Mouse (Mus musculus): Measurements from ENCODE around the gene Sirt7. TPM values are rescaled to one million over a fixed set of nuclear protein-coding genes. Genes with fewer than 3 reads are reported as not detected.
"Not testable (repeated sequence)": the region's sequence is repeated elsewhere in the genome, so short reads cannot be mapped to it uniquely, and the experiment has no call there.

Sirt7 gene
- polyA plus RNA-seq, 1 experiment, result 72.2 TPM

DNA sequence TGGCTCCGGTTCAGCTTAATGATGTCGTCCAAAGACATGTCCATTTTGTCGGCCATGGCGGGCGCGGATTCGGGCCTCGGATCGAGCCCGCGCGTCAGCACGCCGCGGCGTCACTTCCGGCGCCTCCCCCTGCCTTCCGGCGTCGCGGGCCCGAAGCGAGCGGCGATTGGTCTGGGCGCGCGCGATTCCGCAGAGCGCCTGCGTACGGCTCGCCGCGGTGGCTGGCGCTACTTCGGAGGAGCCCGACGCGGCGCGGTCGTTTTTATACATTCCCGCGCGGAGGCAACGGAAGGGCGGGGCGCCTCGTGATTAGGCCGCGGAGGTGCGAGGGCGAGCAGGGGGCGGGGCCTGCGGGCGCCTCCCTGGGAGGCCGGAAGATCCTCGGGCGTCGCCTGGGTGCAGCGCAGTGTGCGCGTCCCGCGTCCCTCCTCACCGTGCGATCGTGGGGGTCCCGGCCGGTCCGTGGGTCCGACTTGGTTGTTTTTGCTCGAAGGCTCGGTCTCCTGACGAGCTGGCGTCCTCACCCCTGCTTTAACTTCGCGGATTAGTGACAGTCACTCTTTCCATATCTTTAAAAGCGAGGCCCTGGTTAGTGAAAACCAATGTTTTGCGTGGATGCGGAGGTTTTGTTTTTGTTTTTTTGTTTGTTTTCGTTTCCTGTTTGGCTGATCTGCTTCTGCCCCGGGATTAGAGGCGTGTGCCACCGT lies 26.6 kb downstream of the Sirt7 start, which contains the start of the genes Alyref and Anapc11:
Gene Alyref, minus strand, starts transcription at position 83 of the 707 bp plus-strand sequence.
Gene Anapc11, plus strand, starts transcription at position 139 of the 707 bp plus-strand sequence.
- DNase-seq, result peak; percentile 96
- H3K4me3 ChIP-seq (ENCODE audit: insufficient read depth, low read depth, low read length), result peak within 1 kb of the TSS; percentile 73
- peaks cover 16% of the 10 kb centered on the region for H3K4me1 ChIP-seq (ENCODE audit: control insufficient read depth, insufficient read depth, low read length)
- under 1% methylated on average over 88 of the region's 88 CpGs for WGBS
- no peaks in the 10 kb centered on the region for H3K27me3 ChIP-seq (replicated peaks; ENCODE audit: control insufficient read depth, insufficient read depth, low read length)
- TF ChIP-seq POLR2A (IDR thresholded peaks at IDR 0.05; ENCODE audit: low read depth, low read length) (peak; percentile 9), CTCF (conservative IDR thresholded peaks at IDR 0.05; ENCODE audit: insufficient read depth, insufficient read length, low read depth, low read length) (no peak)
- peak within 1 kb of the TSS; percentile 69 for H3K27ac ChIP-seq (ENCODE audit: insufficient read depth, low read depth, low read length)
- peaks cover 4% of the 10 kb centered on the region; the same call in 1 of the 2 replicates for H3K36me3 ChIP-seq (ENCODE audit: control insufficient read depth, insufficient read depth, low read length)

DNA sequence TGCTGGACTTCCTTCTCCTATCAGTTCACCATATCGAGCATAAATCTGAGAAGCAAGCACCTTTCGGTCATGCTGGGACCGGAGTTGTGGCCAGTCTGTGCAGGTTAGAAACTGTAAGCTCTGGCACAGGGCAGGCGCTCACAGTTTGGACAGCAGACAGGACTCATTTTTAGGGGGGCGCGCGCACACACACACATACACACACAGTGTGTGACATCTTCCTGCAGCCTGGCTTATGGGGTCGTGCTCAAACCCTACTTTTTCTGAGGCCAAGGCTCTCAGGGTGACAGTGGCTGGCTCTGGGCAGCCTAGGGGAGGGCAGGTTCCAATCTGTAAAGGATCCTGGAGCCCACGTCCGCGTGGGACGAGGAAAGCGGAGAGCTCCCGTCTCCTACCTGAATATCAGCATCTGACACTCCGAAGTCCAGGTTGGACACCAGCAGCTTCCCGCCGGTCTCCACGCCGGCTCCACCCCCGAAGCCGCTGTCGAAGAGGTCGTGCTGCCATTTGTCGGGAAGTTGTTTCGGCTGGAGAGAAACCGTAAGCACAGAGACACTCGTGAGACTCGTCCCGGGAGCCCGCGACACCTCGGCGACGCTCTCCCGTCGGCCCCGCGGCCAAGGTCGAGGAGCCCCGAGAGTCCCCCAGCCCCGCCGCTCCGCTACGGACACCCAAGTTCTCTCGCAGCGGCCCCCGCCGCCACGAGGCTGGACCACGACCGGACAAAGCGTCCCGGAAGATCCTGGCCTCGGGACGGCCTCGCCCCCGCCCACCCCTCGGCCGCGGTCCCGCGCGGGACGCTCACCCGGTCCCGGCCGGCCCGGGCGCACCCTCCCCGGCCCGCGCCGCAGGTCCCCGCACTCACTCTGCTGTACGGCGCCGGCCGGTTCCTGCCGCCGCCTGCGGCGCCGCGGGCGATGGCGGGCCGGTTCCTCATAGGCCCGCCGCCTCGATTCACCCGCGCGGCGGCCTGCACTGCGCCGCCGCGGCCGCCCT lies 27.5 kb downstream of the Sirt7 start:
- peaks cover 4% of the 10 kb centered on the region; the same call in 1 of the 2 replicates for H3K36me3 ChIP-seq (ENCODE audit: control insufficient read depth, insufficient read depth, low read length)
- 3% methylated on average over 98 of the region's 99 CpGs for WGBS
- DNase-seq, result peak; percentile 50
- peaks cover 16% of the 10 kb centered on the region for H3K4me1 ChIP-seq (ENCODE audit: control insufficient read depth, insufficient read depth, low read length)
- TF ChIP-seq POLR2A (IDR thresholded peaks at IDR 0.05; ENCODE audit: low read depth, low read length) (no peak), CTCF (conservative IDR thresholded peaks at IDR 0.05; ENCODE audit: insufficient read depth, insufficient read length, low read depth, low read length) (no peak)
- H3K27me3 ChIP-seq (replicated peaks; ENCODE audit: control insufficient read depth, insufficient read depth, low read length), result no peaks in the 10 kb centered on the region
- no peak overlapping the region; the same call in 1 of the 2 replicates for H3K27ac ChIP-seq (ENCODE audit: insufficient read depth, low read depth, low read length)
- peak overlapping the region; percentile 55 for H3K4me3 ChIP-seq (ENCODE audit: insufficient read depth, low read depth, low read length)

DNA sequence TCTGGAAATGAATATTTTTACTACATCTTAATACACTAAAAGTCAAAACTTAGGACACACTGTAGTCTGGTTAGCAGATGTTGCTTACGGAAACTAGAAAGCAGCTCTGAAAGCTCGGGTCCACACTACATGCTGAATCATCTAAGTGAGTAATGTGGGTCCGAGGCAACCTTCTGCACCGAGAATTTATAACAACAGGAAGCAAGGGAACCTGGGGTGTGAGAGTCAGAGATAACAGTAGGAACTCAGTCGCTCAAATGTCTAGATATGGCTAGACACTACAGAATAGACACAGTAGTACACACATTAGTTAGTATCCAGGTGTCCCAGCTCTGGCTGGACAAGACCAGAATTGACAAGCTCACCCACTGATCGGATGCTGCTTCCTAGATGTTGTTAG lies 36.5 kb downstream of the Sirt7 start:
- no peaks in the 10 kb centered on the region for H3K4me1 ChIP-seq (ENCODE audit: control insufficient read depth, insufficient read depth, low read length)
- no peak for TF ChIP-seq POLR2A (IDR thresholded peaks at IDR 0.05; ENCODE audit: low read depth, low read length)
- TF ChIP-seq CTCF (conservative IDR thresholded peaks at IDR 0.05; ENCODE audit: insufficient read depth, insufficient read length, low read depth, low read length), result no peak
- DNase-seq, result no peak
- H3K36me3 ChIP-seq (ENCODE audit: control insufficient read depth, insufficient read depth, low read length), result no peaks in the 10 kb centered on the region; the same call in 1 of the 2 replicates
- no peaks in the 10 kb centered on the region for H3K27me3 ChIP-seq (replicated peaks; ENCODE audit: control insufficient read depth, insufficient read depth, low read length)
- no peak overlapping the region for H3K4me3 ChIP-seq (ENCODE audit: insufficient read depth, low read depth, low read length)
- 85% methylated on average over 6 of the region's 6 CpGs for WGBS
- H3K27ac ChIP-seq (ENCODE audit: insufficient read depth, low read depth, low read length), result no peak overlapping the region

DNA sequence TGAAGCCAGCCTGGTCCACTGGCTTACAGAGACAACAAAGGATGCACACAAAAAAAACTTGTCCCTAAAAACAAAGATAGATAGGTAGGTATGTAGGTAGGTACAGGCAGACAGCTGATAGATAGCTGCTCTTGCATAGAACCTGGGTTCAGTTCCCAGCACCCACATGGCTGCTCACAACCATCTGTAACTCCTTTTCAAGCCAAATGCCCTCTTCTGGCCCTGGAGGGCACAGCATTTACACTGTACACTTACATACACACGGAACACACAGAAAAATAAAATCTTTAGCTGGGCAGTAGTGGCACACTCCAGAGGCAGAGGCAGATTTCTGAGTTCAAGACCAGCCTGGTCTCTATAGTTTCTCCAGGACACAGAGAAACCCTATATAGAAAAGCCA lies 41.1 kb downstream of the Sirt7 start:
- Histone ChIP-seq H3K4me1 (ENCODE audit: control insufficient read depth, insufficient read depth, low read length) (peaks cover 16% of the 10 kb centered on the region), H3K4me3 (ENCODE audit: insufficient read depth, low read depth, low read length) (no peak overlapping the region), H3K36me3 (ENCODE audit: control insufficient read depth, insufficient read depth, low read length) (peaks cover under 1% of the 10 kb centered on the region; the same call in 1 of the 2 replicates), H3K27ac (ENCODE audit: insufficient read depth, low read depth, low read length) (no peak overlapping the region), H3K27me3 (replicated peaks; ENCODE audit: control insufficient read depth, insufficient read depth, low read length) (no peaks in the 10 kb centered on the region)
- WGBS, result 95% methylated on average over 1 of the region's 1 CpGs
- DNase-seq, result no peak
- TF ChIP-seq POLR2A (IDR thresholded peaks at IDR 0.05; ENCODE audit: low read depth, low read length), result no peak
- no peak for TF ChIP-seq CTCF (conservative IDR thresholded peaks at IDR 0.05; ENCODE audit: insufficient read depth, insufficient read length, low read depth, low read length)

DNA sequence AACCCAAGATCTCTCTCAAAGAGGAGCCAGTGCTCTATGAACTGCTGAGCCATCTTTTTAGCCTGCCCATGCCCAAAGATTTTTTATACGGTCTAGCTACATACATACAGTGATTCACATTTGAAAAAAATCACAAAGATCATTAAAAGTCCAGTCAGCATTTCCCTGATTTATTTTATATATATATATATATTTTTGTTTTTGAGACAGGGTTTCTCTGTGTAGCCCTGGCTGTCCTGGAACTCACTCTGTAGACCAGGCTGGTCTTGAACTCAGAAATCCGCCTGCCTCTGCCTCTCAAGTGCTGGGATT lies 42.1 kb downstream of the Sirt7 start:
- 95% methylated on average over 2 of the region's 2 CpGs for WGBS
- not testable (repeated sequence) for H3K27ac ChIP-seq (ENCODE audit: insufficient read depth, low read depth, low read length); H3K4me3 ChIP-seq (ENCODE audit: insufficient read depth, low read depth, low read length); DNase-seq; H3K27me3 ChIP-seq (replicated peaks; ENCODE audit: control insufficient read depth, insufficient read depth, low read length); H3K36me3 ChIP-seq (ENCODE audit: control insufficient read depth, insufficient read depth, low read length)
- peaks cover 25% of the 10 kb centered on the region for H3K4me1 ChIP-seq (ENCODE audit: control insufficient read depth, insufficient read depth, low read length)

DNA sequence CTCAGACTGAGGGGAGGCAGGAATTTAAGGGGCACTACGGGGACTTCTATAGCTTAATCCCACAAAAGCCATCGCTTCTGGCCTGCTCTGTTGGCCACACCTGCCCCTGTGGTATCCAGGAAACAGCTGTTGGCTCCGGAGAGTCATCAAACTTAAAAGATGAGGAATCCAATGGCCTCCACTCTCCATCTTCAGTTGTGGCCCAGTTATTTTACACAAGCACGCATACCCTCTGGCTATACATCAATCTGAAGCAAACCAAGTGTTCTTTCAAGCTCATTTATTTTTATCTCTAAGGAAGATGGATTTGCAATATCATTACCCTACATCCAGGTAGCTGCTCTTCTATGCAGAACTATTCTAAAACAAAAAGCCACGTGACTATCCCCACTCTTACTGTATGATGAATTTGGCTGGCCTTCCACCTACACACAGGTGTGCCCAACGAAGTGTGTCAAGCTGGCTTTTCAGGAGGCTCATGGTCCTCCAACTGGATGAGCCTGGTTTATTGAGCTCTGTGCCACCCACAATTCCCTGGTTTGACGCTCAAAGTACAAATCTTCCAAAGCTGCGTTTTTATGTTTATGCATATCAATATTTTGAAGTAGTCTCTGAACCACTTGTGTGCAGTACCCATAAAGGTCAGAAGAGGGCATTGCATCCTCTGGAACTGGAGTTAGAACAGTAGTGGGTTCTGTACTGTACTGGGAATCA lies 42.6 kb downstream of the Sirt7 start:
- 61% methylated on average over 8 of the region's 8 CpGs for WGBS
- H3K27me3 ChIP-seq (replicated peaks; ENCODE audit: control insufficient read depth, insufficient read depth, low read length), result no peaks in the 10 kb centered on the region
- 0 out of 2 replicates have a peak, but pooled peaks have one; percentile 13 for TF ChIP-seq CTCF (conservative IDR thresholded peaks at IDR 0.05; ENCODE audit: insufficient read depth, insufficient read length, low read depth, low read length)
- TF ChIP-seq POLR2A (IDR thresholded peaks at IDR 0.05; ENCODE audit: low read depth, low read length), result no peak
- H3K27ac ChIP-seq (ENCODE audit: insufficient read depth, low read depth, low read length), result peak overlapping the region; percentile 98; the same call in 1 of the 2 replicates
- H3K36me3 ChIP-seq (ENCODE audit: control insufficient read depth, insufficient read depth, low read length), result peaks cover 3% of the 10 kb centered on the region
- peak overlapping the region; percentile 95; the same call in 1 of the 2 replicates for H3K4me3 ChIP-seq (ENCODE audit: insufficient read depth, low read depth, low read length)
- DNase-seq, result peak; percentile 67
- peaks cover 29% of the 10 kb centered on the region for H3K4me1 ChIP-seq (ENCODE audit: control insufficient read depth, insufficient read depth, low read length)

Data from kidney, adult 2 months (tissue).